Mouse (Mus musculus) hindbrain, embryonic 16.5 days (tissue): ENCODE results near the gene Dcaf5. TPM values are rescaled to one million over a fixed set of nuclear protein-coding genes. Genes with fewer than 3 reads are reported as not detected.

ENCODE experiments used
- ATAC-seq: fragments of 200-750 bp; cut with Nextera tagmentation; 2 replicates; pipeline ENCODE4 v1.8.0; 2017; ENCODE audit warnings: moderate TSS enrichment, moderate library complexity
- H3K27ac ChIP-seq: fragments of 300-500 bp; sonication (generic); 2 replicates; pipeline ENCODE4 v1.5.1; 2014; ENCODE audit warnings: low read depth, mild to moderate bottlenecking, control low read depth, low read length, moderate library complexity
- H3K27me3 ChIP-seq: fragments of 300-500 bp; sonication (generic); replicated peaks from 2 replicates; pipeline ENCODE4 v1.6.1; 2014; ENCODE audit warnings: low read length; ENCODE audit not compliant: control insufficient read depth, insufficient read depth
- H3K36me3 ChIP-seq: fragments of 300-500 bp; sonication (generic); 2 replicates; pipeline ENCODE4 v1.6.1; 2014; ENCODE audit warnings: mild to moderate bottlenecking, low read length, moderate library complexity, mixed read lengths; ENCODE audit not compliant: control insufficient read depth, insufficient read depth
- H3K4me1 ChIP-seq: fragments of 300-500 bp; sonication (generic); 2 replicates; pipeline ENCODE4 v1.6.1; 2014; ENCODE audit warnings: low read depth, low read length; ENCODE audit not compliant: control insufficient read depth, insufficient read depth
- H3K4me2 ChIP-seq: fragments of 300-500 bp; sonication (generic); 2 replicates; pipeline ENCODE4 v1.6.1; 2014; ENCODE audit warnings: mild to moderate bottlenecking, low read length, control low read depth, moderate library complexity
- H3K4me3 ChIP-seq: fragments of 300-500 bp; sonication (generic); 2 replicates; pipeline ENCODE4 v1.5.1; 2014; ENCODE audit warnings: mild to moderate bottlenecking, low read length, control low read depth, moderate library complexity
- H3K9ac ChIP-seq: fragments of 300-500 bp; sonication (generic); 2 replicates; pipeline ENCODE4 v1.6.1; 2014; ENCODE audit warnings: low read depth, mild to moderate bottlenecking, control low read depth, low read length, moderate library complexity
- H3K9me3 ChIP-seq: fragments of 300-500 bp; sonication (generic); 2 replicates; pipeline ENCODE4 v1.6.1; 2014; ENCODE audit warnings: mild to moderate bottlenecking, low read length, moderate library complexity; ENCODE audit not compliant: control insufficient read depth
- WGBS: fragments of 180-500 bp; shearing (Covaris S2); extraction: QIAGEN DNeasy Blood & Tissue Kit; methylation state at CpG from one replicate; pipeline ENCODE4 v1.1.7; 2014; 5-methylcytosine and 5-hydroxymethylcytosine counted together
- polyA plus RNA-seq: library from polyadenylated mRNA; unstranded; fragments of >200 nt; fragmentation: Nextera tagmentation; extraction: Ambion mirVana; gene quantifications from 2 replicates; pipeline ENCODE4 v1.2.1, GENCODE M21; 2015

Gene Dcaf5
- polyA plus RNA-seq, 1 experiment from 2014 or later = 19.4 TPM

DNA sequence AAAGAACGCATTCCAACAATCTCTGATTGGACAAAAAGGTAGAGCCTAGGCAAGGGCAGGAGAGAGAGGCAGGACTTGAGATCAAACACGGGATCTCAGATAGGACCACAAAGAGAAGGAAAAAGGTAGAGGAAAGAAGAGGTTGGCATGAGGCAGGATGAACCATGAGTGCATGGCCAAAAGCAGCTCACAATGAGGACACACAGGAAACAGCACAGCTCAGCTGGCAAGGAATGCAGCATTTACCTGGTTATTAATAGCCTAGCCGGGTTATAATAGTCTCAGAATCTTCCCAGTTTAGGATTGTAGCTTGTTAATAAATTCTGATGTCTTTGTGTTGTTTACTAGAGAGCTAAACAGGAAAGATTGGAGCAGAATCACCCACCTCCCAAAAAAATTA, 8.7 kb downstream of the Dcaf5 start:
- Histone ChIP-seq H3K9me3 (no peaks in the 10 kb centered on the region), H3K27me3 (no peaks in the 10 kb centered on the region), H3K4me1 (no peaks in the 10 kb centered on the region; the same call in 1 of the 2 replicates), H3K4me3 (no peak overlapping the region), H3K27ac (no peak overlapping the region), H3K4me2 (no peak overlapping the region), H3K9ac (no peak overlapping the region), H3K36me3 (0 out of 2 replicates have a peak, but pooled peaks cover 2% of the 10 kb centered on the region)
- no peak for ATAC-seq
- 96% methylated on average over 3 of the region's 3 CpGs for WGBS

DNA sequence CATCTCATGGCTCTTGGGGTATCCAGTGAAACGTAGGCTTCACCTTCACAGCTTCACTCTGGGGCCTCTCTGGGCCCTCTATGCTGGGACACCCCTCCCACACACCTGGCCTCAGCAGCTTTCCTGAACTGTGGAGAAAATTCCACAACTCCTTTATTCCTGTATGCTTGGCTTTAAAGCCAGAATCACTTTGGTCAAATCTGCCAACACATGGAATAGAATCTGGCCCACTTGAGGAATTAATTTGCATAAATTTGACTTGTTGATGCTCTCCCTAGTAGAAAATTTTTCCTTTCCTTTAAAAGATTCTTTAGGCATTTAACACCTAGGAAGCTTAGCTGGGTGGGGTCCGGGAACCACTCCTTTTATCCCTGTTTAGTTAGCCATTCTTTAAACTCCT, 21.3 kb downstream of the Dcaf5 start:
- no peak overlapping the region for H3K4me2 ChIP-seq
- H3K4me3 ChIP-seq = no peak overlapping the region
- no peak overlapping the region for H3K27ac ChIP-seq
- WGBS = 88% methylated on average over 2 of the region's 2 CpGs
- no peaks in the 10 kb centered on the region for H3K4me1 ChIP-seq
- H3K9ac ChIP-seq = no peak overlapping the region
- ATAC-seq = no peak
- H3K9me3 ChIP-seq = peaks cover 7% of the 10 kb centered on the region; the same call in 1 of the 2 replicates
- H3K36me3 ChIP-seq = peaks cover 5% of the 10 kb centered on the region; the same call in 1 of the 2 replicates
- H3K27me3 ChIP-seq = no peaks in the 10 kb centered on the region

DNA sequence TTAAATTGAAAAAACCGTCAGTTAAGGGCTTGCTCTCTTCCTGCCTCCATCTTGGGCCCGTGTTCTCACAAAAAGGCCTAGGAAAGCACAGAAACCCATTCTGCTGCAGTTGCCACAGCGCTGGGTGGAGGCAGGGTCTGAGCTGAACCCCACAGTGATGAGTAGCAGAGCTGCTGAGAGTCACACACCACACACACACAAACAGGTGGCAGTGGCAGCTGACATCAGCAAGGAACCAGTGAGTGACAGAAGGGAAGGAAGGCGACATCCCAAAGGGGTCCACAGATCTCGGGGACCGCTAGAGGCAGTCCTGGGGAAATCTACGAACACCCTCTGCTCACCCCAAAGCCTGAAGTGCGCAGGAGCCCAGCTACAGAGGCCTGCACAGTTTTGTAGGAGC, 25.5 kb downstream of the Dcaf5 start:
- Histone ChIP-seq H3K4me2 (no peak overlapping the region), H3K27ac (no peak overlapping the region), H3K9ac (no peak overlapping the region), H3K36me3 (peaks cover 5% of the 10 kb centered on the region; the same call in 1 of the 2 replicates), H3K9me3 (peaks cover 4% of the 10 kb centered on the region; the same call in 1 of the 2 replicates), H3K4me1 (no peaks in the 10 kb centered on the region), H3K27me3 (no peaks in the 10 kb centered on the region), H3K4me3 (no peak overlapping the region)
- WGBS = 96% methylated on average over 8 of the region's 8 CpGs
- no peak for ATAC-seq

DNA sequence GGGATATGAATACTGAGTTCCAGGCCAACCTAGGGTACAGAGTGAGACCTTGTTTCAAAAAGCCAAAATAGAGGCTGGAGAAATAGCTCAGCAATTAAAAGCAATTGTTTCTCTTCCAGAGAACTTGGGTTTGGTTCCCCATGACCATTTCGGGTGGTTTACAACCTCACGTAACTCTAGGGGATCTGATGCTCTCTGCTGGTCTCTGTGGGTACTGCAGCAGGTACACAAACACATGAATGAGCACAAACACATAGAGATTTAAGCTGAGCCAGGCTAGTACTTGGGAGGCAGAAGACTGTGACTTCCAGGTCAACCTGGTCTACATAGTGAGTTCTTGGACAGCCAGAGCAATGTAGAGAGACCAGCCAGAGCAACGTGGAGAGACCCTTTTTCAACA, 28.6 kb downstream of the Dcaf5 start:
- no peak for ATAC-seq
- no peak overlapping the region for H3K27ac ChIP-seq
- 51% methylated on average over 3 of the region's 3 CpGs for WGBS
- H3K4me2 ChIP-seq = no peak overlapping the region
- no peak overlapping the region for H3K4me3 ChIP-seq
- H3K27me3 ChIP-seq = no peaks in the 10 kb centered on the region
- no peak overlapping the region for H3K9ac ChIP-seq
- no peaks in the 10 kb centered on the region for H3K4me1 ChIP-seq
- peaks cover 7% of the 10 kb centered on the region for H3K36me3 ChIP-seq
- H3K9me3 ChIP-seq = no peaks in the 10 kb centered on the region

DNA sequence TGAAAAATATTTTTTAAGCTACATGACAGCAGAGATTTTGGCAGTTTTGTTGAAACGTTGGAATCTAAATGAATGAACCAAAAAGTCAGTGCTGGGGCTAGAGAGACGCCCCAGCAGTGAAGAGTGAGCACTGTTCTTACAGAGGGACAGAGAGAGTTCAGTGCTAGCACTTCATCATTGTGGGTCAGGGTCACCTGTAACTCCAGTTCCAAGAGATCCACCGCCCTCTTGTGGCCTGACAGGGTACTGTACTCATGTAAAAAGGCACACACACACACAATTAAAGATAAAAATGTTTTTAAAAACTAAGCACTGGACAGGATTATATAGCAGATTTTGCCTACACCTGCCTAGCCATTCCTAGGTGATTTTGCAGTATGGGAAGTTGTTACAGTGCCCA, 29.8 kb downstream of the Dcaf5 start:
- Histone ChIP-seq H3K27ac (no peak overlapping the region), H3K27me3 (no peaks in the 10 kb centered on the region)
- no peak for ATAC-seq

DNA sequence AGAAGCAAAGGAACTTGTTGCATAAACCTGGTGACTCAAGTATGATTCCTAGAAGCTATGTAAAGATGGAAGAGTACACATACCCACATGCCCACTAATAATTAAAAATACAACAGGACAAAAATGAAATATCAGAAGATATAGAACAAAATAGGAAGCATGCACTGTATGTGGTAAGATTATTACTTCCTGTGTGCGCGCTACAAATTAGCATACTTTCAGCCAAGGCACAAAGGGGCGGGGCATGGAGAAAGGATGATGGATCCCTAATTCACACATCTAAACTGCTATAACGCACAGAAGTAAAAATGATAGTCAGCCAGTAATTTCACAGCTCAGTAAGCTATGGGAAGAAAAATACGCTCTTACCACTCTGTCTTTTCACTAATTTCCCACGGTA, 32.3 kb downstream of the Dcaf5 start:
- Histone ChIP-seq H3K36me3 (peaks cover 9% of the 10 kb centered on the region), H3K9me3 (no peaks in the 10 kb centered on the region), H3K4me3 (no peak overlapping the region), H3K27me3 (no peaks in the 10 kb centered on the region), H3K4me2 (no peak overlapping the region), H3K4me1 (no peaks in the 10 kb centered on the region), H3K27ac (no peak overlapping the region), H3K9ac (no peak overlapping the region)
- ATAC-seq = no peak
- WGBS = 83% methylated on average over 6 of the region's 6 CpGs

More for the DNA sequence above, 29.8 kb downstream of the Dcaf5 start:
- no peak overlapping the region for H3K4me3 ChIP-seq
- no peak overlapping the region for H3K9ac ChIP-seq
- no peaks in the 10 kb centered on the region for H3K9me3 ChIP-seq
- WGBS = 39% methylated on average over 3 of the region's 3 CpGs
- no peaks in the 10 kb centered on the region for H3K4me1 ChIP-seq
- H3K4me2 ChIP-seq = no peak overlapping the region
- H3K36me3 ChIP-seq = peaks cover 12% of the 10 kb centered on the region

DNA sequence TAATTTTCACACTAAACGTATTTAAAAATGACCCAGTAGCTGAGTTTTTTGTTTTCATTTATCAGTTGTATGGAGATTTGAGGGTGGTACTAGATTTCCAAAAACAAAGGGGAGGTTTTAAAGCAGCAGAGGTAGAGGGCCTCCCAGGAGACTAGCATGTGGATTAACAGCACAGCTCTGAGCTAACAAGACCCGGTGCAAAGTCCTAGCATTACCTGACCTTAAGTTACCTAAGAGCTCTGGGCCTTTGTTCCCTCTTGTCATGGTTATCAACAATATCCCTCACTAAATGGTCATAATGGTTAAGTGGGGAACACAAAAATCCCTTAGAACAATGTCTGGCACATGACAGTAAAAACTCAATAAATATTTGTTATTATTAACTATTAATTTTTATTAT, 37.3 kb downstream of the Dcaf5 start:
- Histone ChIP-seq H3K4me1 (no peaks in the 10 kb centered on the region), H3K4me2 (no peak overlapping the region), H3K4me3 (no peak overlapping the region), H3K9me3 (no peaks in the 10 kb centered on the region), H3K27ac (no peak overlapping the region), H3K36me3 (peaks cover 34% of the 10 kb centered on the region), H3K27me3 (no peaks in the 10 kb centered on the region), H3K9ac (no peak overlapping the region)
- WGBS = 90% methylated on average over 2 of the region's 2 CpGs
- ATAC-seq = no peak

DNA sequence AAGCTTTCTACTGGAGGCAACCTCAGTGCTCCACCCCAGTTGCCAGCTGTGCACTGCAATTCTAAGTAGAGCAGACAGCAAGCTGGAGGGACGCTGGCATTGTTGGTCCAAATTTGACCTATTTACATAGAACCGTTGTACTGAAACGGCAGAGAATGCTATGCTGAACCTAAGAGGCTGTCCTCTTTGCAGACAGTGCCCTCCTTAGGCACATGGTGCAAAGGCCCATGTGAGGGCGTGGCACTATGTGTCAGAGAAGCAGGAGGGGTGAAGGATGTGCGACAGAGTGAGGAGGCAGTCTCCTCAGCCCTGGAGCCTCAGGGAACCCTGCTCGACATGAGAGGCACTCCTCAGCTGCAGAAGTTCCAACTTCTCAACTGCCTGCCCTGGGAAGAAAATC, 40.0 kb downstream of the Dcaf5 start:
- Histone ChIP-seq H3K4me1 (no peaks in the 10 kb centered on the region), H3K36me3 (peaks cover 29% of the 10 kb centered on the region), H3K4me3 (no peak overlapping the region), H3K27me3 (no peaks in the 10 kb centered on the region), H3K27ac (no peak overlapping the region), H3K9ac (no peak overlapping the region), H3K4me2 (no peak overlapping the region), H3K9me3 (no peaks in the 10 kb centered on the region)
- WGBS = 78% methylated on average over 6 of the region's 6 CpGs
- ATAC-seq = no peak

DNA sequence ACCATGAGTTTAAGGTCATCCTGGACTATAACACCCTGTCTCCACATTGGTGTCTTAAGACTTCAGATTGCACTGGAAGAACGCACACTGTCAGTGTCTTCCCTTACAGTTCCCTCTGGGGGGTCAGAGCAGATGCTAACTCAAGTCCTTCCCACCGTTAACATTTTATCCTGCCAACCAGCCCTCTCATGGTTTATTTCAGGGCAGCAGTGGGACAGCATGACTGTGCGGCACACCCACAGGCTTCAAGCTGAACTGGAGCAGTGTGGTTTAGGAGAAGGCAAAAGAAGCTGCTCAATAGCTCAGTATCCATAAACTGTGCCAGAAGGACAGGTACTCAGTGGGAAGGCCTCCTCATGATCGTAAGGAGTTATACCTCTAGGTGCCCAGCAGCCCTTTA, 41.1 kb downstream of the Dcaf5 start:
- H3K27ac ChIP-seq = no peak overlapping the region
- no peak overlapping the region for H3K9ac ChIP-seq
- ATAC-seq = no peak
- whole genome bisulfite sequencing = 83% methylated on average over 4 of the region's 4 CpGs
- H3K27me3 ChIP-seq = no peaks in the 10 kb centered on the region
- no peak overlapping the region for H3K4me2 ChIP-seq
- H3K4me3 ChIP-seq = no peak overlapping the region
- H3K9me3 ChIP-seq = no peaks in the 10 kb centered on the region
- no peaks in the 10 kb centered on the region for H3K4me1 ChIP-seq
- peaks cover 29% of the 10 kb centered on the region for H3K36me3 ChIP-seq

DNA sequence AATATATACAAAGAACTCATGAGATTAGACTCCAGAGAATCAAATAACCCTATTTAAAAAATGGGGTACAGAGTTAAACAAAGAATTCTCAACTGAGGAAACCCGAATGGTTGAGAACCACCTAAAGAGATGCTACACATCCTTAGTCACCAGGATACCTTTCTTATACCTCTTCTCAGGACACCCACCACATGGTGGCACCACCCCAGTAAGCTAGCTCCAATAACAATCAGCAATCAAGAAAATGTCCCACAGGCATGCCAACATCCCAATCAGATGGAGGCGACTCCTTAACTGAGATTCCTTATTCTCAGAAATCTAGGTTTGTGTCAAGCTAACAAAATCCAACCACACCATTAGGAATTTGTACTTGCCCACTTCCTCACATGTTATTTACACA, 42.4 kb downstream of the Dcaf5 start:
- H3K9me3 ChIP-seq = no peaks in the 10 kb centered on the region
- no peaks in the 10 kb centered on the region for H3K4me1 ChIP-seq
- H3K27me3 ChIP-seq = no peaks in the 10 kb centered on the region
- 93% methylated on average over 2 of the region's 2 CpGs for WGBS
- ATAC-seq = no peak
- peaks cover 29% of the 10 kb centered on the region for H3K36me3 ChIP-seq
- no peak overlapping the region for H3K4me2 ChIP-seq
- no peak overlapping the region for H3K27ac ChIP-seq
- H3K9ac ChIP-seq = no peak overlapping the region
- no peak overlapping the region for H3K4me3 ChIP-seq
